Mouse (Mus musculus): ENCODE measurements around the gene Vdr. TPM values are rescaled to one million over a fixed set of nuclear protein-coding genes. Genes with fewer than 3 reads are reported as not detected.

Vdr gene
- polyA plus RNA-seq (2016; fragmentation: Nextera tagmentation; extraction: Ambion mirVana): 0.60 and 0.97 TPM in 2 replicates

DNA sequence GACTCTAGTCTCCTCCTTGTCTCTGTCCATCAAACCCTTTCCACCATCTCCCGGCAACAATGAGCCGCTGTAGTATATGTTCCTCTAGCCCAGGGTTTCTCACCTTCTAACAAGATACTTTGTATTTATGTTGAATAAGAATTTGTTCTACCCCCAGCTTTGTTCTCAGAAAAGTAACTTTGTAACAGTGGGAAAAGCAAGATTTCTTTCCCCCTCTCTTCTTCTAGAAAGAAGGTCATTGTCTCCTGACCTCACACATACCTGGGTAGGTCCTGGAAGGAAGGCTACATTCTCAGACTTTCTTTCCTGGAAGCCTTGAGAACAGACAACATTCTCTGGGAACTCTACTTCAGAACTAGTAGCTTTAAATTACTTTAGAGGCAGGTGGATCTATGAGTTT is at the start of gene Vdr:
Vdr (minus strand) TSS at position 101 of the 400 bp plus-strand sequence.
- Histone ChIP-seq H3K4me1 (peaks cover 21% of the 10 kb centered on the region; the same call in 1 of the 2 replicates), H3K4me3 (no peak within 1 kb of the TSS), H3K9ac (no peak within 1 kb of the TSS), H3K27ac (no peak within 1 kb of the TSS), H3K4me2 (replicated peaks) (no peak within 1 kb of the TSS), H3K9me3 (no peaks in the 10 kb centered on the region), H3K36me3 (no peaks in the 10 kb centered on the region), H3K27me3 (peaks cover 38% of the 10 kb centered on the region)
- ATAC-seq (ENCODE audit: insufficient number of reproducible peaks, insufficient read depth, low FRiP score, low TSS enrichment): no peak
- 97% methylated on average over 2 of the region's 2 CpGs for WGBS

DNA sequence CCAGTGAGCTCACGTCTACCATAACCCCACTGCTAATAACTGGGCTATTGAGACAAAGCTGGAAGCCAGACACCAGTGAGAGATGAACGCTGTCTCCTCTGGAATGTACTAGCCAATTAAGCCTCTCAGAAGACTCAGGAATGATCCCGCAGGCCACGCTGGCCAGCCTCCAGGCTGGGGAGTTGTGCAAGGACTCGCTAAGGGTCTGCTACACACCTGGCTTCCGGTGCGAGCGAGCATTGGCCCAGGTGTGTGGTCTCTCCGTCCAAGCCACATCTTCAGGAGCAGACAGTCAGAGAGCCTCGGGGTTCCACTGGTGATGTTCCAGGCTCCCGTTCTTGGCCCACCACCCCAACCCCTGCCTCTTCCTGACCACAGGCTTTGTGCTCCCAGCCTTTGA is 46.0 kb upstream of the Vdr start:
- 59% methylated on average over 11 of the region's 11 CpGs for WGBS
- Histone ChIP-seq H3K36me3 (no peaks in the 10 kb centered on the region), H3K27ac (0 out of 2 replicates have a peak overlapping the region, but pooled peaks have one; percentile 46), H3K4me1 (peaks cover 22% of the 10 kb centered on the region), H3K4me3 (no peak overlapping the region), H3K4me2 (replicated peaks) (no peak overlapping the region), H3K9ac (0 out of 2 replicates have a peak overlapping the region, but pooled peaks have one; percentile 27), H3K27me3 (no peaks in the 10 kb centered on the region), H3K9me3 (no peaks in the 10 kb centered on the region)
- no peak for ATAC-seq (ENCODE audit: insufficient number of reproducible peaks, insufficient read depth, low FRiP score, low TSS enrichment)

- no peak overlapping the region for H3K4me2 ChIP-seq (replicated peaks)
- H3K4me3 ChIP-seq: no peak overlapping the region
- H3K27ac ChIP-seq: no peak overlapping the region
- 16% methylated on average over 4 of the region's 4 CpGs for WGBS
- H3K9me3 ChIP-seq: no peaks in the 10 kb centered on the region
- H3K9ac ChIP-seq: peak overlapping the region; percentile 27; the same call in 1 of the 2 replicates
- no peak for ATAC-seq (ENCODE audit: insufficient number of reproducible peaks, insufficient read depth, low FRiP score, low TSS enrichment)
- H3K36me3 ChIP-seq: no peaks in the 10 kb centered on the region
- H3K27me3 ChIP-seq: no peaks in the 10 kb centered on the region
- peaks cover 22% of the 10 kb centered on the region for H3K4me1 ChIP-seq
Measured at GRCm38 (mm10) chr15:97955742-97956141, 45.3 kb upstream of the Vdr start.

- ATAC-seq (ENCODE audit: insufficient number of reproducible peaks, insufficient read depth, low FRiP score, low TSS enrichment): no peak
- Histone ChIP-seq H3K9ac (no peak overlapping the region), H3K27me3 (no peaks in the 10 kb centered on the region), H3K9me3 (no peaks in the 10 kb centered on the region), H3K4me2 (replicated peaks) (no peak overlapping the region), H3K27ac (no peak overlapping the region), H3K36me3 (no peaks in the 10 kb centered on the region), H3K4me3 (no peak overlapping the region), H3K4me1 (peaks cover 22% of the 10 kb centered on the region)
- WGBS: 50% methylated on average over 1 of the region's 1 CpGs
Measured at GRCm38 (mm10) chr15:97955286-97955685, 44.9 kb upstream of the Vdr start.

DNA sequence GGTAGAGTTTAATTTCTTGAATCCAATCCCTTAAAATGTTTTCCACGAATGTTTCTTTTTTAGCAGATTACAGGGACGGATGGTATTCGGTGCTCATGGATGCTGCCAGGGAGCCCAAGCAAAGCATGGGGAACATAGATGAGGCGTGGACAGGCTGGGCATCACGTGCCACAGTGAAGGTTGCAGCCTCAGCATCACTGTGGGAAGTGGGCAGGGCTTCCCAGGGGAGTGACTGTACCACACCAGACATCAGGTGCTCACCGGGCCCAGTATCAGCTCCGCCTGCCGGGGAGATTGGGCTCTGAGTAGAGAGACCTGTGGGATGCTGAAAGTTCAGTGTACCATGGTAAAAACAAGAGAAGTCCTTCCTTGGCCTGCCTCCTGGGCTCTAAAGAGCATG is 44.2 kb upstream of the Vdr start:
- 81% methylated on average over 8 of the region's 8 CpGs for WGBS
- H3K27me3 ChIP-seq: no peaks in the 10 kb centered on the region
- no peak overlapping the region for H3K4me2 ChIP-seq (replicated peaks)
- no peak overlapping the region for H3K9ac ChIP-seq
- H3K4me3 ChIP-seq: no peak overlapping the region
- no peak overlapping the region for H3K27ac ChIP-seq
- no peaks in the 10 kb centered on the region for H3K36me3 ChIP-seq
- H3K9me3 ChIP-seq: no peaks in the 10 kb centered on the region
- ATAC-seq (ENCODE audit: insufficient number of reproducible peaks, insufficient read depth, low FRiP score, low TSS enrichment): no peak
- peaks cover 22% of the 10 kb centered on the region for H3K4me1 ChIP-seq

DNA sequence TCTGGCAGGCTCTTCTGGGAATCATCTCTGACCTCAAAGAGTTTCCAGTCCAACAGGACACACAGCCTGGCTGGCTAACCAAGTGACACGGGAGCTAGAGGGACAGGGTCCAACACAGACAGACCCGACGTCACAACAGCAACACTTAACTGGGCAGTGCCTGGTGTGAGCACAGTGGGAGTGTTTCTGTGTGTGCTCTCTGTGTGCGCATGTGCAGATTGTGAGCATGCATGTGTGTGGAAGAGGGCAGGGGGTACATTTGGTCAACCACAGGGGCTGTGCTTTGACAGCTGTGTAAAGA is 42.4 kb upstream of the Vdr start:
- no peak for ATAC-seq (ENCODE audit: insufficient number of reproducible peaks, insufficient read depth, low FRiP score, low TSS enrichment)
- Histone ChIP-seq H3K9ac (no peak overlapping the region), H3K4me1 (peaks cover 22% of the 10 kb centered on the region), H3K27ac (no peak overlapping the region), H3K4me3 (no peak overlapping the region), H3K4me2 (replicated peaks) (peak overlapping the region; percentile 24; the same call in 1 of the 2 replicates), H3K36me3 (no peaks in the 10 kb centered on the region), H3K27me3 (no peaks in the 10 kb centered on the region), H3K9me3 (no peaks in the 10 kb centered on the region)
- 68% methylated on average over 4 of the region's 4 CpGs for WGBS

GRCm38 (mm10) chr15:97952137-97952888 is 41.9 kb upstream of the Vdr start:
- no peaks in the 10 kb centered on the region for H3K9me3 ChIP-seq
- no peaks in the 10 kb centered on the region for H3K27me3 ChIP-seq
- WGBS: 12% methylated on average over 16 of the region's 16 CpGs
- ATAC-seq (ENCODE audit: insufficient number of reproducible peaks, insufficient read depth, low FRiP score, low TSS enrichment): peak; percentile 73; the same call in 1 of the 2 replicates
- no peak overlapping the region for H3K4me3 ChIP-seq
- H3K36me3 ChIP-seq: no peaks in the 10 kb centered on the region
- H3K27ac ChIP-seq: no peak overlapping the region
- H3K9ac ChIP-seq: 0 out of 2 replicates have a peak overlapping the region, but pooled peaks have one; percentile 12
- H3K4me2 ChIP-seq (replicated peaks): peak overlapping the region; percentile 24
- peaks cover 22% of the 10 kb centered on the region for H3K4me1 ChIP-seq

DNA sequence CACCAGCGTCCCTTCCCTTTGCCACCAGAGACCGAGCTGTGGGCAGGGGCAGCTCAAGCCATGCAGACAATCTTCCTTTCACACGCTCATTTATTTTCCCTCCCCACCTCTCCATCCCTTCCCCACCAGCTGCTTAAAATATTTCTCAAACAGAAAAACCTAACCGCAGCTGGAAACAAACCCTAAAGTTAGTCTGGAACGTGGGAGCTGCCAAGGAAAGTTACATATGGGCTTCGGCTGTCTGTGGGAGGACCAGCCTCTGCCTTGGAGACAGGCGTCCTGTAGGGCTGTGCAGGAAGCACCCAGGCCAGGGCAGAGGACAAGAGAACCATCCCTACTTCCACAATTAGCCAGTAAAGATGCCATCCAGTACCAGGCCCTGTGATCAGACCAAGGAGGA is 39.8 kb upstream of the Vdr start:
- Histone ChIP-seq H3K4me3 (no peak overlapping the region), H3K4me1 (peaks cover 9% of the 10 kb centered on the region; the same call in 1 of the 2 replicates), H3K36me3 (no peaks in the 10 kb centered on the region), H3K27ac (no peak overlapping the region), H3K4me2 (replicated peaks) (no peak overlapping the region), H3K9ac (no peak overlapping the region), H3K9me3 (no peaks in the 10 kb centered on the region), H3K27me3 (no peaks in the 10 kb centered on the region)
- WGBS: 71% methylated on average over 7 of the region's 7 CpGs
- no peak for ATAC-seq (ENCODE audit: insufficient number of reproducible peaks, insufficient read depth, low FRiP score, low TSS enrichment)

- H3K4me3 ChIP-seq: no peak overlapping the region
- no peaks in the 10 kb centered on the region for H3K9me3 ChIP-seq
- no peak overlapping the region for H3K27ac ChIP-seq
- no peak overlapping the region for H3K9ac ChIP-seq
- H3K4me2 ChIP-seq (replicated peaks): no peak overlapping the region
- 66% methylated on average over 3 of the region's 3 CpGs for WGBS
- H3K36me3 ChIP-seq: no peaks in the 10 kb centered on the region
- no peak for ATAC-seq (ENCODE audit: insufficient number of reproducible peaks, insufficient read depth, low FRiP score, low TSS enrichment)
- H3K4me1 ChIP-seq: peaks cover 6% of the 10 kb centered on the region; the same call in 1 of the 2 replicates
- no peaks in the 10 kb centered on the region for H3K27me3 ChIP-seq
Measured at GRCm38 (mm10) chr15:97949706-97950105, 39.3 kb upstream of the Vdr start.

GRCm38 (mm10) chr15:97948720-97949119 is 38.3 kb upstream of the Vdr start:
- Histone ChIP-seq H3K36me3 (no peaks in the 10 kb centered on the region), H3K27me3 (no peaks in the 10 kb centered on the region), H3K9me3 (no peaks in the 10 kb centered on the region), H3K4me2 (replicated peaks) (no peak overlapping the region), H3K4me1 (peaks cover 6% of the 10 kb centered on the region; the same call in 1 of the 2 replicates), H3K4me3 (no peak overlapping the region), H3K27ac (no peak overlapping the region), H3K9ac (no peak overlapping the region)
- WGBS: 28% methylated on average over 7 of the region's 7 CpGs
- ATAC-seq (ENCODE audit: insufficient number of reproducible peaks, insufficient read depth, low FRiP score, low TSS enrichment): no peak

DNA sequence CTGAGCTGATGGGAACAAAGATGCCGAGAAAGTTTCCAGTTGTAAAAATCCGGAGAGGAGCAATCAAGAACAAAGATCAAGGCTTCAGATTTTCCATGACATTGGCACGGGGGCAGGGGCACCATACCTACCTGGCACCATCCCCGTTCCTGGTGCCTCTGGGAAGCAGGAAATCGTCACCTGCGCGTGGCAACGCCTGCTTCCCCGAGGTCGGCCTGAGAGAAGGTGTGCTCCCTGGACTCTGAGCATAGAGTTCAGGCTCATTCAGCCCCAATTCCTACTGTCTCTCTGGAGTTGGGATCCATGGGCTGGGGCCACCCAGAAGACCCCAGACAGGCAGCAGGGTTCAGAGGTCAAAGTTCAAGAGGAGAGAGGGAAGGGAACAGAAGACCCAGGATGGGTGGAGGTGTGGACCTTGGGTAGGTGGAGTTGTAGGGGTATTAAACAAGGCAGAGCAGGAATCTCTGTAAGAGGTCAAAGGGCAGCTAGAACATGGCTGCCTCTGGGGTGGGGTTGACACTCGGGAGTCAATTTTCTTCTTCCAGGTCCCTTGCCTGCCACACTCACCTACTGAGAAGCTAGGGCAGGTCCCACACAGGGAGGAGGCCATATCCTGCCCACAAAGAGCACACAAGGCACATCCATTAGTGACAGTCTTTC is 35.4 kb upstream of the Vdr start:
- no peak overlapping the region for H3K4me2 ChIP-seq (replicated peaks)
- no peaks in the 10 kb centered on the region for H3K9me3 ChIP-seq
- no peak for ATAC-seq (ENCODE audit: insufficient number of reproducible peaks, insufficient read depth, low FRiP score, low TSS enrichment)
- no peak overlapping the region for H3K4me3 ChIP-seq
- H3K9ac ChIP-seq: no peak overlapping the region
- WGBS: 78% methylated on average over 11 of the region's 11 CpGs
- H3K36me3 ChIP-seq: no peaks in the 10 kb centered on the region
- no peaks in the 10 kb centered on the region for H3K27me3 ChIP-seq
- H3K27ac ChIP-seq: no peak overlapping the region
- H3K4me1 ChIP-seq: no peaks in the 10 kb centered on the region

Data from embryonic facial prominence, embryonic 12.5 days (tissue).